Mouse (Mus musculus) midbrain, embryonic 14.5 days (tissue): ENCODE results near the gene Olfr1333. TPM values are rescaled to one million over a fixed set of nuclear protein-coding genes. Genes with fewer than 3 reads are reported as not detected.

Source experiments
- polyA plus RNA-seq: library from polyadenylated mRNA; unstranded; fragments of >200 nt; fragmentation: Nextera tagmentation; extraction: Ambion mirVana; gene quantifications from 2 replicates; pipeline ENCODE4 v1.2.1, GENCODE M21; 2014

The Olfr1333 gene
- polyA plus RNA-seq, 1 experiment from 2014 or later, result not detected

Other genes with a start within 250 kb of the Olfr1333 start
- 1.3 and 1.8 TPM in 2 replicates for gene Cfap57, start 215.5 kb downstream of the Olfr1333 start, polyA plus RNA-seq
- 106 and 117 TPM in 2 replicates for gene Ebna1bp2, start 215.5 kb downstream of the Olfr1333 start, polyA plus RNA-seq
- not detected in 2 replicates for gene Olfr62, start 177.3 kb downstream of the Olfr1333 start, polyA plus RNA-seq
- not detected in 2 replicates for gene Olfr1342, start 143.5 kb downstream of the Olfr1333 start, polyA plus RNA-seq
- not detected in 2 replicates for gene Olfr1341, start 132.8 kb downstream of the Olfr1333 start, polyA plus RNA-seq
- gene Olfr1340, start 116.1 kb downstream of the Olfr1333 start, polyA plus RNA-seq, result not detected in 2 replicates
- not detected in 2 replicates for gene Olfr1339, start 104.1 kb downstream of the Olfr1333 start, polyA plus RNA-seq
- not detected in 2 replicates for gene Olfr1338, start 77.5 kb downstream of the Olfr1333 start, polyA plus RNA-seq
- not detected in 2 replicates for gene Olfr1337, start 53.7 kb downstream of the Olfr1333 start, polyA plus RNA-seq
- not detected in 2 replicates for gene Olfr1335, start 26.3 kb downstream of the Olfr1333 start, polyA plus RNA-seq
- gene Olfr1331, start 28.4 kb upstream of the Olfr1333 start, polyA plus RNA-seq, result not detected in 2 replicates
- not detected in 2 replicates for gene Olfr1330, start 52.3 kb upstream of the Olfr1333 start, polyA plus RNA-seq
- not detected in 2 replicates for gene Olfr1329, start 81.2 kb upstream of the Olfr1333 start, polyA plus RNA-seq
- gene Olfr1328, start 102.3 kb upstream of the Olfr1333 start, polyA plus RNA-seq, result not detected in 2 replicates
- not detected in 2 replicates for gene Lao1, start 125.3 kb upstream of the Olfr1333 start, polyA plus RNA-seq